Mouse (Mus musculus) lung, embryonic 14.5 days (tissue): ENCODE measurements at regions not wholly inside any gene's neighbourhood (a gene's known extent, or its start where the extent isn't known, plus 50 kb on each side); places are given as distances from the start of the nearest gene placed in this dataset.

Experiments
- ATAC-seq: fragments of 200-750 bp; cut with Nextera tagmentation; 2 replicates; pipeline ENCODE4 v1.8.0; 2017; ENCODE audit warnings: mild to moderate bottlenecking, moderate TSS enrichment, moderate library complexity; ENCODE audit not compliant: insufficient read depth
- DNase-seq: peaks from one replicate; pipeline ENCODE4 v3.0.0-alpha.2; 2015
- H3K27ac ChIP-seq: fragments of 300-500 bp; sonication (generic); 2 replicates; pipeline ENCODE4 v1.5.1; 2014; ENCODE audit warnings: low read depth, mild to moderate bottlenecking, moderate library complexity
- H3K27me3 ChIP-seq: fragments of 300-500 bp; sonication (generic); 2 replicates; pipeline ENCODE4 v1.6.1; 2014; ENCODE audit warnings: low read length, control low read depth; ENCODE audit not compliant: insufficient read depth
- H3K36me3 ChIP-seq: fragments of 300-500 bp; sonication (generic); 2 replicates; pipeline ENCODE4 v1.6.1; 2014; ENCODE audit warnings: control low read depth; ENCODE audit not compliant: insufficient read depth
- H3K4me1 ChIP-seq: fragments of 300-500 bp; sonication (generic); 2 replicates; pipeline ENCODE4 v1.6.1; 2014; ENCODE audit warnings: antibody characterized with exemption, control low read depth; ENCODE audit not compliant: insufficient read depth
- H3K4me2 ChIP-seq: fragments of 300-500 bp; sonication (generic); 2 replicates; pipeline ENCODE4 v1.6.1; 2014; ENCODE audit warnings: mild to moderate bottlenecking
- H3K4me3 ChIP-seq: fragments of 300-500 bp; sonication (generic); 2 replicates; pipeline ENCODE4 v1.5.1; 2014; ENCODE audit warnings: low read depth, low read length
- H3K9ac ChIP-seq: fragments of 300-500 bp; sonication (generic); 2 replicates; pipeline ENCODE4 v1.6.1; 2014
- H3K9me3 ChIP-seq: fragments of 300-500 bp; sonication (generic); 2 replicates; pipeline ENCODE4 v1.6.1; 2016; ENCODE audit warnings: low read depth, low read length, control low read depth
- CTCF ChIP-seq: IDR thresholded peaks from 2 replicates; pipeline ENCODE4 v1.5.1; 2016; ENCODE audit warnings: antibody characterized with exemption, low read depth
- WGBS: fragments of 180-500 bp; shearing (Covaris S2); extraction: QIAGEN DNeasy Blood & Tissue Kit; methylation state at CpG from one replicate; pipeline ENCODE4 v1.1.7; 2014; 5-methylcytosine and 5-hydroxymethylcytosine counted together

GRCm38 (mm10) chr9:31996466-31997177 is 83.4 kb upstream of the Barx2 start:
- no peak overlapping the region for H3K4me2 ChIP-seq
- no peaks in the 10 kb centered on the region for H3K27me3 ChIP-seq
- ATAC-seq, result no peak
- no peaks in the 10 kb centered on the region for H3K9me3 ChIP-seq
- H3K4me3 ChIP-seq, result no peak overlapping the region
- 34% methylated on average over 7 of the region's 7 CpGs for WGBS
- H3K27ac ChIP-seq, result 0 out of 2 replicates have a peak overlapping the region, but pooled peaks have one; percentile 18
- no peak overlapping the region for H3K9ac ChIP-seq
- no peaks in the 10 kb centered on the region for H3K36me3 ChIP-seq
- TF ChIP-seq CTCF, result peak; percentile 12; the same call in 1 of the 2 replicates
- H3K4me1 ChIP-seq, result peaks cover 6% of the 10 kb centered on the region; the same call in 1 of the 2 replicates
- peak; percentile 60 for DNase-seq

- Histone ChIP-seq H3K4me3 (no peak overlapping the region), H3K36me3 (no peaks in the 10 kb centered on the region), H3K27ac (peak overlapping the region; percentile 55), H3K9ac (no peak overlapping the region; the same call in 1 of the 2 replicates), H3K9me3 (no peaks in the 10 kb centered on the region), H3K4me2 (peak overlapping the region; percentile 49), H3K4me1 (peaks cover 6% of the 10 kb centered on the region; the same call in 1 of the 2 replicates), H3K27me3 (no peaks in the 10 kb centered on the region)
- ATAC-seq (peak; percentile 83), DNase-seq (peak; percentile 75)
- WGBS, result 28% methylated on average over 25 of the region's 25 CpGs
- no peak for TF ChIP-seq CTCF
These were observed 84.2 kb upstream of the Barx2 start for GRCm38 (mm10) chr9:31997178-31998097.

GRCm38 (mm10) chr9:31998488-31999280 is 85.4 kb upstream of the Barx2 start:
- no peak for DNase-seq
- WGBS, result 68% methylated on average over 4 of the region's 4 CpGs
- Histone ChIP-seq H3K9me3 (no peaks in the 10 kb centered on the region), H3K9ac (no peak overlapping the region), H3K4me1 (peaks cover 6% of the 10 kb centered on the region; the same call in 1 of the 2 replicates), H3K27me3 (no peaks in the 10 kb centered on the region), H3K4me3 (no peak overlapping the region), H3K27ac (no peak overlapping the region; the same call in 1 of the 2 replicates), H3K36me3 (no peaks in the 10 kb centered on the region), H3K4me2 (no peak overlapping the region)
- no peak for TF ChIP-seq CTCF
- ATAC-seq, result no peak

DNA sequence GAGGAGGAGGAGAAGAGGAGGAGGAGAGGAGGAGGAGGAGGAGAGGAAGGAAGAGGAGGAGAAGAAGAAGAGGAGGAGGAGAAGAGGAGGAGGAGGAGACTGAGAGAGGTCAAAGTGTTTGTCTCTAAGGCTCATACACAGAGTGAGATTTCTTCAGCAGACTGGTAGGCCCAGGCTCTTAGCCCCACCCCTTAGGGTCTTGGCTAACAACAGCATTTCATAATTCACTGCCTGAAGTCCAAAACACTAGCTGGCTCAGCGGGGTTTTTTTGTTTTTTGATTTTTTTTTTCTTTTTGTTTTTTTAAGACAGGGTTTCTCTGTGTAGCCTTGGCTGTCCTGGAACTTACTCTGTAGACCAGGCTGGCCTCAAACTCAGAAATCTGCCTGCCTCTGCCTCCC is 86.5 kb upstream of the Barx2 start:
- Histone ChIP-seq H3K27ac (no peak overlapping the region), H3K9me3 (no peaks in the 10 kb centered on the region), H3K4me2 (no peak overlapping the region), H3K27me3 (no peaks in the 10 kb centered on the region), H3K4me1 (peaks cover 6% of the 10 kb centered on the region; the same call in 1 of the 2 replicates), H3K36me3 (no peaks in the 10 kb centered on the region), H3K9ac (no peak overlapping the region), H3K4me3 (no peak overlapping the region)
- no peak for TF ChIP-seq CTCF
- ATAC-seq (no peak), DNase-seq (peak; percentile 63)
- 33% methylated on average over 1 of the region's 1 CpGs for WGBS

DNA sequence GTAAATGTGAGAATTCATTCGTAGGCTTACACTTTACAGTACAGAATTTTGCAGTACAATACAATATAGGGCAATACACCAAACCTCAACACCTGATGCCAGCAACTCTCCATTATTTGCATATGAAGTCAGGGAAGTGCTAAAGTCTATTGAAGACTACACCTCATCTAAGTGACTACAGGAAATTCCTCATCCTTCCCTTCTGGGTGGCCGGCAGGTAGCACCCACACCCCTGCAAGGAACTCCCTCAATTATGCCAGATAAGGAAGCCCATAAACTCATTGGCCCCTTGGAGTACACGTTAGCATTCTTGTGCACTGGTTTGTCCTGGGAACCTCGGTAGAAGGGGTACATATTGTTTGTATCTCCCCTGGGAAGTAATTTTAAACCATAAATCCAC is 89.7 kb upstream of the Barx2 start:
- 64% methylated on average over 4 of the region's 4 CpGs for WGBS

DNA sequence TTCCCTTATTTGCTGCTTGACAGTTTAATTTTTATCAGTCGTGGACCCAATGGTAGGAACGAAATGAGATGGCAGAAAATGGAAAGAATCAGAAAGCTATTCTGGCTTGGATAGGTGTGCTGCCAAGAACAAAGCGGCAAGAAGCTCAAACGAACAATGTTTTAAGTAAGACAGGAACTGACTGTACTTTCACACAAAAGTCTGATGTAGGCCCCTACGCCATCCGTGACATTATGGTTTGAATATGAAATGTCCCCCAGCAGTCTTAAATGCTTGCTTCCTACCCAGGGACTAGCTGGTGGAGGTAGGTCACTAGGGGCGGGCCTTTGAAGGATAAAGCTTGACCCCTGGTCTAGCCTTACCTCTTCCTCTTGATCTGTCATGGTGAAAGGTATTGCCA is 90.5 kb upstream of the Barx2 start:
- no peak overlapping the region for H3K27ac ChIP-seq
- no peaks in the 10 kb centered on the region for H3K27me3 ChIP-seq
- DNase-seq, result no peak
- no peaks in the 10 kb centered on the region for H3K4me1 ChIP-seq
- no peak for ATAC-seq
- no peak overlapping the region for H3K4me3 ChIP-seq
- no peaks in the 10 kb centered on the region for H3K36me3 ChIP-seq
- WGBS, result 89% methylated on average over 7 of the region's 7 CpGs
- H3K9ac ChIP-seq, result no peak overlapping the region
- H3K4me2 ChIP-seq, result no peak overlapping the region
- no peak for TF ChIP-seq CTCF
- H3K9me3 ChIP-seq, result no peaks in the 10 kb centered on the region

More for the DNA sequence above, 89.7 kb upstream of the Barx2 start:
- Histone ChIP-seq H3K36me3 (no peaks in the 10 kb centered on the region), H3K4me2 (no peak overlapping the region), H3K4me1 (peaks cover 2% of the 10 kb centered on the region; the same call in 1 of the 2 replicates), H3K27ac (no peak overlapping the region), H3K9ac (no peak overlapping the region), H3K4me3 (no peak overlapping the region), H3K27me3 (no peaks in the 10 kb centered on the region), H3K9me3 (no peaks in the 10 kb centered on the region)
- DNase-seq (no peak), ATAC-seq (no peak)
- TF ChIP-seq CTCF, result no peak
